Mouse (Mus musculus) embryonic fibroblast, embryonic 13.5 days (primary cell): ENCODE data around the gene Ntng1.

Experiments used
- CTCF ChIP-seq: IDR thresholded peaks from 2 replicates; pipeline ENCODE4 v1.5.1; 2011; ENCODE audit warnings: mild to moderate bottlenecking, control low read depth, low read length, moderate library complexity, borderline replicate concordance; ENCODE audit not compliant: insufficient read depth
- POLR2A ChIP-seq: IDR thresholded peaks from 2 replicates; pipeline ENCODE4 v1.6.1; 2011; ENCODE audit warnings: low read depth, mild to moderate bottlenecking, control low read depth, low read length, moderate library complexity

- TF ChIP-seq CTCF (no peak), POLR2A (no peak)
Measured at GRCm38 (mm10) chr3:110094003-110094402, 49.8 kb downstream of the Ntng1 start.
